Mouse (Mus musculus): ENCODE measurements around the gene Pid1.
"Not testable (repeated sequence)": the region's sequence is repeated elsewhere in the genome, so short reads cannot be mapped to it uniquely, and the experiment has no call there.

The Pid1 gene

GRCm38 (mm10) chr1:84357216-84357615 is 6.8 kb downstream of the Pid1 start:
- no peak for DNase-seq

- DNase-seq: no peak
Observed at GRCm38 (mm10) chr1:84350262-84350661, 13.7 kb downstream of the Pid1 start.

DNA sequence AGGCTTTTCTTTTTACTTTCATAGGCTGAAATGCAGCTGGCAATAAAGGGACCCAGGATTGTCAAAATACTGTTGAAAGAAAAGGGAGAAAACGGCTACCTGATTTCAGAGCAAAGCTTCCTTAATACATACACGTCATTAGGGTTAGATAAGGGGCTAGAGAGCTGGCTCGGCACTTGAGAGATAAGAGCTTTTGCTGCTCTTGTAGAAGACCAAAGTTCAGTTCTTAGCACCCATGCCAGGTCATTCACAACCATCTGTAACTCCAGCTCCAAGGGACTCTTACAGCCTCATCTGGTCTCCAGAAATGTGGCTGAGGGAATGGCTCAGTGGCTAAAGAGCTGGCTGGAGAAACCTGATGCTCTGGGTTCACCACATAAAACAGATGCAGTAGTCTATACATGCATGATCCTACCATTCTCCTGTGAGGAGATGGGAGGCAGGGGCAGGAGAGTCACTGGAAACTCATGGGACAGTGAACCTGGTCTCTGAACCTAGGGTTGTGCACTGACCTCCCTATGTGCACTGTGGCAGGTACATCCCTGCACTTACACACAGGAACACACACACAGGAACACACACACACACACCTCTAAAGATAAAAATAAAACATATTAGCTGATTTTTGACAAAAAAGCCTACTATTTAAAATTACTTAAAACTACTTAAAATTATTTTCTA is 16.0 kb downstream of the Pid1 start:
- no peak for DNase-seq

GRCm38 (mm10) chr1:84332797-84333196 is 31.2 kb downstream of the Pid1 start:
- not testable (repeated sequence) for DNase-seq

- DNase-seq: not testable (repeated sequence)
Observed at GRCm38 (mm10) chr1:84331861-84332260, 32.1 kb downstream of the Pid1 start.

- DNase-seq: no peak
Observed at GRCm38 (mm10) chr1:84325309-84325708, 38.7 kb downstream of the Pid1 start.

DNA sequence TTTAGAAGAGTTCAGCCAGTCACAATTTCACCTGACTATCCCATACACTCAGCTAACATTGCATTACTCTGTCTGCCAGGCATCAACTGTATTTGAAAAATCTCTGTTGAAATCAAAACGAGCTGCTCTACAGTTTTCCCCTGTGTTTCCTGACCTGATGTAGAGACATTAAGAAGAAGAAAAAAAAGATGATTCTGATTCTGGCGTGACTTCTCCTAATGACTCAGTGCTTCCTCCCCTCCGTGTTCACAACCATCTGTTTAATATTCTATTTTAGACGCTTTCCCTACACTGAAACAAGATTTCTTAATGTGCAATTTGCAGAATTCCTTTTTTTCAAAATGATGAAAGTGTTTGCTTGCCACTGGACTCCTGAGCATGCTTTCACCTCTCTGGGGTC is 42.7 kb downstream of the Pid1 start:
- no peak for DNase-seq

DNA sequence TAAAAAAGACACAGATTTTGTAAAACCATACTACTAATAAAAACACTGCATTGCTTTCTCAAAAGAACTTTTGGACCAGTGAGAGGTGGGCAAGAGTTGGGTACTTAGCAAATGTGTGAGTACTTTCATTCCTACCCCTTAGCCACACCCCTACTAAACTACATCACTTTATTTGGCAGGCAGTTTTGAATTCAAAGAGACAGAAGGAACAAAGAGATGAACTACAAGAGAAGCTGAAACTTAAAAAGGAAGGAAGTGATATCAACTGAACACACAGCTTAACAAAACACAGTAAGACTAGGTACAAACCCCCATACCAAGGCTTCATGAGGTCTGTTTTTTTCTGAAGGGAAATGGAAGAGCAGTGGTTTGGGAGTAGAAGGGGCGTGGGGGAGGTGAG is 45.4 kb downstream of the Pid1 start:
- no peak for DNase-seq

GRCm38 (mm10) chr1:84317827-84318226 is 46.2 kb downstream of the Pid1 start:
- DNase-seq: no peak

GRCm38 (mm10) chr1:84309966-84310460 is 54.0 kb downstream of the Pid1 start:
- no peak for DNase-seq

GRCm38 (mm10) chr1:84305713-84306421 is 58.1 kb downstream of the Pid1 start:
- DNase-seq: no peak

DNA sequence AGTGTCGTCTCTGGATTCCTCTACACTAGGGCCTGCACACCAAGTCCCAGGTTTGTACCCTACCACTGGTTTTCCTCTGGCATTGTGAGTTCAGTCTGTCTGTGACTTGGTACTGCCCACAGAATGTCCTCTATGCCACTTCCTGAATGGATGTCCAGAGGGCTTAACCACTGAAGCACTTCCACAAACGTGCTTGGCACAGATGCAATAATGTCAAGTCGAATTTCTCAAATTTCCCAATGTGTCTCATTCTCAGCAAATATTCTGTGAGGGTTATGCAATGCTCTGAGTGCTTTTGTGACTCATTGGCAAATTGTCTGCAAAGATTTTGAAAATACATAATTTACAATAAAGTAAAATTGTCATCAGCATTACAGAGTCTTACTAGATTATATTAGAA is 61.2 kb downstream of the Pid1 start:
- no peak for DNase-seq

DNA sequence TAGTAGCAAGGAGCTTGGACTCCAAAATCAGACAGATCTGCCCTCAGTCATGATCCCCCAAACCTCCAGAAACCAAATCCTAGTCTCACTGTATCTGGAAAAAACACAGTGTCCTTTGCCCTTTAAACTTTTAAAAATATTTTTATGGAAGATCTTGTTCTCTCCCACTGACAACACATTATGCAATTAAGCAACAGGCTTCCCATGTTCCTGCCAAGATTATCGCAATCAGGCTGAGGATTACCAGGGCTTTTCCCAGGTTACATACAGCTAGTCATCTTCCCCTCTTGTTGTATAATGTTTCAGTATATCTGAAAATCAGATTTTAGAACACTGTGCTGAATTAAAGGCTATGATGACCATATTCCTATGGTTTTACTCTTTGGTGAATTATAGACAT is 64.3 kb downstream of the Pid1 start:
- no peak for DNase-seq

DNA sequence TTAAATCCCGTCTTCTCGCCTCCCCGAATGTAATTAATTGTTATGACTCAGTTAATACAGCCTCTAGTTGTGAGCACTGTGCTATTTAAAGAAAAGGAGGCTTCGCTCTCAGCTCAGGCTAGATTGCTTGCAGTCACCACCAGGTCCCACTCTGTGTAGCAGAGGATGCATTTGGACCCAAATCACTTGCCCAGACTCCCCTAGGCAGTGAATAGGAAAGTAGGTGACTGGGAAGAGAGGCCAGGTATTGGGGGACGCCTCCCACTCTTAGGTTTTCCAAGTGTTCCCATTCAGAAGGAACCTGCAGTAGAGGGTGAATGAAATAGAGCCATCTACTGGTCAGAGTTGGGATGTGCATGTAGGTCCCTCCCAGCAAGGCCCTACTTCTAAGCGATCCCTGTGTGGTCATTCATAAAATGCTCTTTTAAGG is 77.3 kb downstream of the Pid1 start:
- peak; percentile 29 for DNase-seq

- no peak for DNase-seq
Observed at GRCm38 (mm10) chr1:84285620-84286019, 78.4 kb downstream of the Pid1 start.

- peak; percentile 12 for DNase-seq
Observed at GRCm38 (mm10) chr1:84284293-84285068, 79.5 kb downstream of the Pid1 start.

GRCm38 (mm10) chr1:84283119-84283518 is 80.9 kb downstream of the Pid1 start:
- DNase-seq: no peak

- DNase-seq: no peak
Observed at GRCm38 (mm10) chr1:84280171-84280570, 83.8 kb downstream of the Pid1 start.

- DNase-seq: no peak
Observed at GRCm38 (mm10) chr1:84278359-84279255, 85.4 kb downstream of the Pid1 start.

GRCm38 (mm10) chr1:84272951-84273350 is 91.0 kb downstream of the Pid1 start:
- no peak for DNase-seq

- no peak for DNase-seq
Observed at GRCm38 (mm10) chr1:84271712-84272200, 92.2 kb downstream of the Pid1 start.

- no peak for DNase-seq
Observed at GRCm38 (mm10) chr1:84257656-84258055, 106.3 kb downstream of the Pid1 start.
